ENCODE assay signal across 8 mouse cellular contexts in the genomic region with DNA sequence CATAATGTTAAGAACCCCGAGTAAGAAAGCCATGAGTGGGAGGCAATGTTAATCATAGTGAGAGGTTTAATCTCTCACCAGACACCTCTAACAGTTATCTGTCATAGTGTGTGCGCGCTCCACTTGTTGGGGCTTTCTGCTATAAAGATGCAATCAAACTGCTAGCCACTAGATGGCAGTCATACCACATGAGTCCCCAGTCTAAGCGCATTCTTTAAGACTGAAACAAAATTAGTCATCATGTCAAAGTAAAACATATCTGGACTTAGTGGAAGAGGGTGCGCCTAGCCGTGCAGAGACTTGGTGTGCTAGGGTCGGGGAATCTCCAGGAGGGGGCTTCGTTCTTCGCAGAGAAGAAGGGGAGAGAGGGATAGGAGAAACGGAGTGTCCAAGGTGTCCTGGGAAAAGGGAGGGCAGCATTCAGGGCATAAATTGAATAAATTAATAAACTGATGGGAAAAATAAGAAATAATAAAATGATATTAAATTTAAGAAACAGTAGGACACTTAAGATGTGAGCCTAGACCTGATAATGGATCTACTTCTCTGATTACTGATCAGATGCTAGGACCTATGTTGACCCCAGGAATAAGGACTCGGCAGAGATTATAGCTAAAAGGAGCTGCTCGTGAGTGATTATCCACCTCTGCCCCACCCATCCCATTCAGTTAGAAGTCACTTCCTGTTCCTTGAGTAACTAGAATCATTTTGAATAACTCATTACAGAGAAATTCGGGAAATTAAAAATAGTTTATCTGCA. TPM values are rescaled to one million over a fixed set of nuclear protein-coding genes. Genes with fewer than 3 reads are reported as not detected.
DNase-seq lines count a peak whose midpoint lies in the region; ATAC-seq lines count a peak whose summit lies in the region.

No protein-coding gene starts in this region.

- 31% methylated on average over 13 of the region's 13 CpGs for WGBS in kidney, embryonic 15.5 days
- 31% methylated on average over 13 of the region's 13 CpGs for WGBS in limb, embryonic 15.5 days

- no peaks in the 10 kb centered on the region for H3K4me1 ChIP-seq in kidney, embryonic 15.5 days
- H3K4me1 ChIP-seq in limb, embryonic 15.5 days, result no peaks in the 10 kb centered on the region

- no peaks in the 10 kb centered on the region for H3K36me3 ChIP-seq in kidney, embryonic 15.5 days
- H3K36me3 ChIP-seq in limb, embryonic 15.5 days, result no peaks in the 10 kb centered on the region

- no peaks in the 10 kb centered on the region for H3K27me3 ChIP-seq in kidney, embryonic 15.5 days
- no peaks in the 10 kb centered on the region for H3K27me3 ChIP-seq in limb, embryonic 15.5 days

- no peak overlapping the region for H3K27ac ChIP-seq in kidney, embryonic 15.5 days
- no peak overlapping the region for H3K27ac ChIP-seq in limb, embryonic 15.5 days

- no peak overlapping the region for H3K4me2 ChIP-seq in kidney, embryonic 15.5 days
- H3K4me2 ChIP-seq in limb, embryonic 15.5 days, result no peak overlapping the region

- peak; percentile 61 to 62 for DNase-seq in B cell, adult 2 months
- peak; percentile 69 for DNase-seq in R1 (ENCODE audit: low read depth, low spot score)
- DNase-seq in cerebellum, postnatal 36 days, result peak; percentile 18 to 54
- peak; percentile 48 for DNase-seq in neural tube, embryonic 10.5 days (ENCODE audit: extremely low spot score, low spot score)
- DNase-seq in thymus, adult 18-20 months, result peak; percentile 9 to 46

- ATAC-seq in granulocyte monocyte progenitor cell, adult 5-6 weeks (replicated peaks; ENCODE audit: poor library complexity, severe bottlenecking), result peak; percentile 98
- peak; percentile 83 for ATAC-seq in kidney, embryonic 15.5 days (replicated peaks; ENCODE audit: low FRiP score)
- ATAC-seq in limb, embryonic 15.5 days (ENCODE audit: insufficient number of reproducible peaks, low FRiP score, low TSS enrichment, low read depth), result peak; percentile 52; the same call in 1 of the 2 replicates

- H3K9ac ChIP-seq in kidney, embryonic 15.5 days, result no peak overlapping the region
- H3K9ac ChIP-seq in limb, embryonic 15.5 days, result no peak overlapping the region

- H3K4me3 ChIP-seq in kidney, embryonic 15.5 days (replicated peaks), result no peak overlapping the region
- no peak overlapping the region for H3K4me3 ChIP-seq in limb, embryonic 15.5 days

- no peaks in the 10 kb centered on the region for H3K9me3 ChIP-seq in kidney, embryonic 15.5 days (replicated peaks)
- no peaks in the 10 kb centered on the region for H3K9me3 ChIP-seq in limb, embryonic 15.5 days

RNA-seq across cellular contexts. Expression of a gene that starts 42.4 kb away (rescaled TPM):
- total RNA-seq in granulocyte monocyte progenitor cell, adult 5-6 weeks (2014; fragmentation: Nextera tagmentation), result not detected in 2 replicates
- not detected in 2 replicates for total RNA-seq in granulocyte monocyte progenitor cell, adult 5-6 weeks (2017)
- 0.44 and 0.78 TPM in 2 replicates for polyA plus RNA-seq in kidney, embryonic 15.5 days (2015; fragmentation: Nextera tagmentation; extraction: Ambion mirVana)
- polyA plus RNA-seq in limb, embryonic 15.5 days (2015; fragmentation: Nextera tagmentation; extraction: Ambion mirVana), result 0.07 TPM in 1 of 2 replicates, not detected in the other
